Mouse (Mus musculus): ENCODE results near the gene Lin7c.

Lin7c gene

GRCm38 (mm10) chr2:109912216-109912615 is 21.6 kb downstream of the Lin7c start:
- ChIA-PET CTCF (interaction anchor here in 2 of 4 experiments (0.5 to 1.7 kb wide), 2 partner anchors 8 to 87 kb away, joined by 7 read pairs; no protein-coding TSS in a partner anchor), POLR2A (interaction anchor here in 2 of 4 experiments (0.7 to 5.5 kb wide), 6 partner anchors 8 to 280 kb away, joined by 3 to 40 read pairs (median 6); no protein-coding TSS in a partner anchor)

GRCm38 (mm10) chr2:109912766-109913165 is 22.1 kb downstream of the Lin7c start:
- POLR2A ChIA-PET, result interaction anchor here (0.7 to 2.0 kb wide), 31 partner anchors 9 to 280 kb away, joined by 3 to 16 read pairs (median 4); partner anchors contain the start of genes Ccdc34 (in 2 of the 4) and Lin7c (in 2 of the 4)
- CTCF ChIA-PET, result interaction anchor here (0.6 to 1.7 kb wide), 4 partner anchors 9 to 652 kb away, joined by 3 to 14 read pairs (median 5); no protein-coding TSS in a partner anchor

GRCm38 (mm10) chr2:109913241-109913640 is 22.6 kb downstream of the Lin7c start:
- ChIA-PET CTCF (interaction anchor here (0.5 to 1.7 kb wide), 6 partner anchors 9 to 652 kb away, joined by 3 to 14 read pairs (median 3); no protein-coding TSS in a partner anchor), POLR2A (interaction anchor here (0.6 to 2.0 kb wide), 38 partner anchors 9 to 279 kb away, joined by 3 to 16 read pairs (median 4); partner anchors contain the start of genes Ccdc34 (in 2 of the 4) and Lin7c (in 2 of the 4))

- ChIA-PET POLR2A (interaction anchor here in 2 of 4 experiments (0.9 to 9.5 kb wide), 4 partner anchors 10 to 50 kb away, joined by 3 to 209 read pairs (median 16); no protein-coding TSS in a partner anchor), CTCF (no interaction called here)
Observed at GRCm38 (mm10) chr2:109914601-109915000, 23.9 kb downstream of the Lin7c start.

- ChIA-PET CTCF (interaction anchor here in 2 of 4 experiments (0.6 to 1.7 kb wide), 5 partner anchors 13 to 292 kb away, joined by 3 to 15 read pairs (median 5); no protein-coding TSS in a partner anchor), POLR2A (interaction anchor here (0.6 to 9.5 kb wide), 97 partner anchors 8 to 1597 kb away, joined by 3 to 209 read pairs (median 5); partner anchors contain the start of genes Ccdc34 (in 4 of the 4), Lin7c (in 3 of the 4), Kif18a (in 1 of the 4) and Mettl15 (in 1 of the 4))
Observed at GRCm38 (mm10) chr2:109916782-109917495, 26.3 kb downstream of the Lin7c start.

GRCm38 (mm10) chr2:109917496-109918413 is 27.1 kb downstream of the Lin7c start, which contains the start of gene Lgr4:
Lgr4 (plus strand) TSS chr2:109917647.
- CTCF ChIA-PET, result interaction anchor here in 2 of 4 experiments (0.6 to 1.7 kb wide), 5 partner anchors 14 to 291 kb away, joined by 3 to 15 read pairs (median 4); no protein-coding TSS in a partner anchor
- POLR2A ChIA-PET, result interaction anchor here (0.6 to 9.5 kb wide), 106 partner anchors 8 to 1598 kb away, joined by 3 to 209 read pairs (median 5); partner anchors contain the start of genes Ccdc34 (in 4 of the 4), Lin7c (in 3 of the 4), Kif18a (in 1 of the 4) and Mettl15 (in 1 of the 4)

- ChIA-PET CTCF (interaction anchor here in 3 of 4 experiments (0.6 to 1.6 kb wide), 5 partner anchors 15 to 61 kb away, joined by 3 to 5 read pairs (median 3); no protein-coding TSS in a partner anchor), POLR2A (interaction anchor here (0.6 to 9.5 kb wide), 43 partner anchors 9 to 646 kb away, joined by 3 to 209 read pairs (median 4); partner anchors contain the start of genes Ccdc34 (in 3 of the 4) and Lin7c (in 2 of the 4))
Observed at GRCm38 (mm10) chr2:109918592-109919262, 28.1 kb downstream of the Lin7c start.

- CTCF ChIA-PET, result interaction anchor here in 1 of 4 experiments (1.4 kb wide), 1 partner anchor 16 kb away, joined by 4 read pairs; no protein-coding TSS in a partner anchor
- POLR2A ChIA-PET, result interaction anchor here in 2 of 4 experiments (0.5 to 9.5 kb wide), 19 partner anchors 7 to 266 kb away, joined by 3 to 209 read pairs (median 4); partner anchors contain the start of gene Lin7c (in 2 of the 2)
Observed at GRCm38 (mm10) chr2:109920471-109920870, 29.8 kb downstream of the Lin7c start.

- POLR2A ChIA-PET, result interaction anchor here in 3 of 4 experiments (0.9 to 9.5 kb wide), 13 partner anchors 12 to 271 kb away, joined by 3 to 209 read pairs (median 4); partner anchors contain the start of gene Lin7c (in 1 of the 3)
- CTCF ChIA-PET, result no interaction called here
Observed at GRCm38 (mm10) chr2:109921298-109922035, 30.8 kb downstream of the Lin7c start.

GRCm38 (mm10) chr2:109922306-109922705 is 31.7 kb downstream of the Lin7c start:
- POLR2A ChIA-PET, result interaction anchor here in 3 of 4 experiments (1.1 to 9.5 kb wide), 7 partner anchors 9 to 270 kb away, joined by 3 to 209 read pairs (median 5); no protein-coding TSS in a partner anchor
- CTCF ChIA-PET, result no interaction called here

- ChIA-PET POLR2A (interaction anchor here in 3 of 4 experiments (0.7 to 9.5 kb wide), 8 partner anchors 10 to 269 kb away, joined by 3 to 209 read pairs (median 5); no protein-coding TSS in a partner anchor), CTCF (no interaction called here)
Observed at GRCm38 (mm10) chr2:109923031-109923430, 32.4 kb downstream of the Lin7c start.

- ChIA-PET CTCF (no interaction called here), POLR2A (interaction anchor here in 1 of 4 experiments (1.2 kb wide), 1 partner anchor 20 kb away, joined by 7 read pairs; no protein-coding TSS in a partner anchor)
Observed at GRCm38 (mm10) chr2:109923945-109924344, 33.3 kb downstream of the Lin7c start.

GRCm38 (mm10) chr2:109926984-109927383 is 36.3 kb downstream of the Lin7c start:
- CTCF ChIA-PET, result no interaction called here
- POLR2A ChIA-PET, result interaction anchor here in 3 of 4 experiments (0.6 to 2.7 kb wide), 8 partner anchors 8 to 279 kb away, joined by 3 to 24 read pairs (median 4); partner anchors contain the start of gene Lgr4 (in 2 of the 3)

- ChIA-PET CTCF (no interaction called here), POLR2A (interaction anchor here (0.6 to 2.7 kb wide), 10 partner anchors 8 to 279 kb away, joined by 3 to 24 read pairs (median 4); partner anchors contain the start of genes Lgr4 (in 2 of the 4) and Lin7c (in 1 of the 4))
Observed at GRCm38 (mm10) chr2:109927446-109927845, 36.8 kb downstream of the Lin7c start.

GRCm38 (mm10) chr2:109927876-109928275 is 37.2 kb downstream of the Lin7c start:
- POLR2A ChIA-PET, result interaction anchor here (0.6 to 2.7 kb wide), 10 partner anchors 8 to 278 kb away, joined by 3 to 24 read pairs (median 6); partner anchors contain the start of genes Lgr4 (in 2 of the 4) and Lin7c (in 1 of the 4)

GRCm38 (mm10) chr2:109928791-109929190 is 38.1 kb downstream of the Lin7c start:
- CTCF ChIA-PET, result no interaction called here
- POLR2A ChIA-PET, result interaction anchor here in 2 of 4 experiments (1.2 to 2.7 kb wide), 7 partner anchors 9 to 38 kb away, joined by 4 to 24 read pairs (median 10); partner anchors contain the start of genes Lgr4 (in 2 of the 2) and Lin7c (in 1 of the 2)

More at GRCm38 (mm10) chr2:109927876-109928275, 37.2 kb downstream of the Lin7c start:
- CTCF ChIA-PET, result interaction anchor here in 2 of 4 experiments (0.5 to 0.6 kb wide), 2 partner anchors 261 to 1779 kb away, joined by 3 read pairs; no protein-coding TSS in a partner anchor
